Mouse (Mus musculus): Measurements from ENCODE around the gene Mab21l2.

DNA sequence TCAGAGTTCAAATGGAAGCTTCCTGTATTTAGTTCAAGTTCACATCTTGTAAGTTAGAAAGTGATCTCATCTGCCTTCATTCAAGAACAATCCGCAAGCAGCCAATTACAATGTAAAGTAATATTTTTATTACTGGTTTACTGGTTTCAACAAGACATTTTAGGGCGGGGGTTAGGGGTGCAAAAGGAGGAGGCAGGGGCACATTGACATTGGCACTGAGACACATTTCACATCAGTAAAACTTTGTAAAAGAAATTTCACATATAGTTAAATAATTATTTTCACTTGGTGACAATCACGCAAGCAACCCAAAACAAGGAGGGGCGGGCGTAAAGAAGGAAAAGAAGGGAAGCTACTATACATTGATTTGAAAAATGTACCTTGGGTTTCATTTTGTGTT, 2.5 kb downstream of the Mab21l2 start:
- TF ChIP-seq POLR2A (IDR thresholded peaks at IDR 0.05; ENCODE audit: low read depth, low read length) = no peak
- no peak for TF ChIP-seq CTCF (IDR thresholded peaks at IDR 0.05; ENCODE audit: extremely low read depth, insufficient read depth, insufficient read length, insufficient replicate concordance)
